Mouse (Mus musculus): ENCODE measurements around the gene Commd3.

Gene Commd3

DNA sequence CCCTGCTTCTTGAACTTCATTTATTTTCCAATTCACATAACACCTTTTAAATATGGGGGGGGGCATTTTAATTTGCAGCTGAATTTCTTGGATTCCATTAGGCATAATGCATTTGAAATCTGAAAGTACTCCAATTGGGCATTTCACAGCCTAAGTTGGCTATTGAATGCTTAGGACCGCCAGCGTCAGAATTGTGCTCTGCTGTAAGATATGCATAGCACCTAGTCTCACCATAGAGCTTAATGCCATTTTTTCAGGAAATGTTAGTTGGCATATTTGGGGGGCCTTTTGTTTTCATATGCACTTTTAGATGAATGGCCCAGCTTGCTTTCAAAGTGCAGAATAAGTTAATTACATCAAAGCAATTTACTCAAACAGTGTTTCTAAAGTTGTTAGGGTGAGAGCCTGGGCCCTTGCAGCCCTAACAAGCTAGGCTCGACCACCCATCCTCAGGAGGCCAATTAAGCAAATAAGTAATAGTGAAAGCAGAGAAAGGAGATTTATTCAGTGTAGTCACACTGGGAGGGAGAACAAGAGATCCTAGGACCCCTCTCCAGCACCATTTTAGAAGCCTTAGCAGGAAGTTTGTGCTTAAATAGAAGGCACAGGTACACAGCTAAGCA, 50.1 kb downstream of the Commd3 start:
- no peak for DNase-seq (ENCODE audit: low spot score in 2 of 2)

DNA sequence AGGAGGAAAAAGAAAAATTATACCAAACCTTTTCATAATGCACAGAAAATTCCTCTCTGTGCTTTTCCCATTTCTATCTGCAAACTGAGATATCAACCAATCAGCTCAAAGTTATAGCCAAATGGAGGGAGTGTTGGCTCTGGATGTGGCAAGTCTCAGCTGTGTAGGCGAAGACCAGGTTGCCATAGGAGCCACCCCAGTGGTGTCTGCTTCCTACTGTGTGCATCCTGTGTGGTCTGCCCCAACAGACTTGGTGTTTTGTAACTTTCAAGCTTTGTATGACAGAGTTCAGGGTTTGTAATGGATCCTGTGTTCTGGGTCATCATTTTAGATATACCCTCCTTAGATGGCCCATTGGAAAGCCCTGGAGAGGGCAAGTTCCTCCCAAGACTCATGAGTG, 52.3 kb downstream of the Commd3 start:
- no peak for DNase-seq (ENCODE audit: low spot score in 2 of 2)

All from spleen, postnatal 10 days (tissue).